Mouse (Mus musculus): Measurements from ENCODE around the gene Pbx2. TPM values are rescaled to one million over a fixed set of nuclear protein-coding genes. Genes with fewer than 3 reads are reported as not detected.

Gene Pbx2
- polyA plus RNA-seq, 1 experiment from 2014 or later, result 59.7 TPM

- POLR2A ChIA-PET, result no interaction called here
- in situ Hi-C loops (cut with MboI; ENCODE audit: low pct_unique_long_range_greater_than_20kb), result no loop called here
- ATAC-seq (no peak), DNase-seq (ENCODE audit: low read depth, low spot score) (no peak)
- no peak for TF ChIP-seq CTCF (IDR thresholded peaks at IDR 0.05)
- CTCF ChIA-PET, result no interaction called here
- peaks cover 17% of the 10 kb centered on the region for H3K27me3 ChIP-seq
Observed at GRCm38 (mm10) chr17:34560438-34560837, 30.6 kb upstream of the Pbx2 start.

GRCm38 (mm10) chr17:34561200-34561599 lies 29.9 kb upstream of the Pbx2 start:
- DNase-seq (ENCODE audit: low read depth, low spot score), result no peak
- ChIA-PET CTCF (no interaction called here), POLR2A (no interaction called here)
- in situ Hi-C loops (cut with MboI; ENCODE audit: low pct_unique_long_range_greater_than_20kb), result no loop called here
- no peak for ATAC-seq
- TF ChIP-seq CTCF (IDR thresholded peaks at IDR 0.05), result no peak
- peaks cover 23% of the 10 kb centered on the region for H3K27me3 ChIP-seq

GRCm38 (mm10) chr17:34562595-34562994 lies 28.5 kb upstream of the Pbx2 start:
- TF ChIP-seq CTCF (IDR thresholded peaks at IDR 0.05), result no peak
- CTCF ChIA-PET, result interaction anchor here (0.7 kb wide), 1 partner anchor 20 kb away, joined by 3 read pairs; no protein-coding TSS in a partner anchor
- ATAC-seq (no peak), DNase-seq (ENCODE audit: low read depth, low spot score) (no peak)
- in situ Hi-C loops (cut with MboI; ENCODE audit: low pct_unique_long_range_greater_than_20kb), result no loop called here
- POLR2A ChIA-PET, result no interaction called here
- H3K27me3 ChIP-seq, result peaks cover 28% of the 10 kb centered on the region

GRCm38 (mm10) chr17:34563354-34563753 lies 27.7 kb upstream of the Pbx2 start:
- CTCF ChIA-PET, result no interaction called here
- POLR2A ChIA-PET, result no interaction called here
- H3K27me3 ChIP-seq, result peaks cover 35% of the 10 kb centered on the region
- ATAC-seq (no peak), DNase-seq (ENCODE audit: low read depth, low spot score) (no peak)
- in situ Hi-C loops (cut with MboI; ENCODE audit: low pct_unique_long_range_greater_than_20kb), result no loop called here
- TF ChIP-seq CTCF (IDR thresholded peaks at IDR 0.05), result no peak

- peaks cover 40% of the 10 kb centered on the region for H3K27me3 ChIP-seq
- POLR2A ChIA-PET, result interaction anchor here (0.7 kb wide), 1 partner anchor 652 kb away, joined by 5 read pairs; no protein-coding TSS in a partner anchor
- ATAC-seq, result no peak
- no peak for DNase-seq (ENCODE audit: low read depth, low spot score)
- CTCF ChIA-PET, result no interaction called here
- in situ Hi-C loops (cut with MboI; ENCODE audit: low pct_unique_long_range_greater_than_20kb), result no loop called here
- no peak for TF ChIP-seq CTCF (IDR thresholded peaks at IDR 0.05)
Observed at GRCm38 (mm10) chr17:34564003-34564421, 27.1 kb upstream of the Pbx2 start, which contains the start of gene Notch4. TSS of gene Notch4 (plus strand) at chr17:34564268.

- DNase-seq (ENCODE audit: low read depth, low spot score), result no peak
- no peak for TF ChIP-seq CTCF (IDR thresholded peaks at IDR 0.05)
- ChIA-PET CTCF (interaction anchor here (1.0 kb wide), 1 partner anchor 9 kb away, joined by 4 read pairs; no protein-coding TSS in a partner anchor), POLR2A (no interaction called here)
- no peak for ATAC-seq
- H3K27me3 ChIP-seq, result peaks cover 42% of the 10 kb centered on the region
- in situ Hi-C loops (cut with MboI; ENCODE audit: low pct_unique_long_range_greater_than_20kb), result no loop called here
Observed at GRCm38 (mm10) chr17:34564796-34565195, 26.3 kb upstream of the Pbx2 start.

- in situ Hi-C loops (cut with MboI; ENCODE audit: low pct_unique_long_range_greater_than_20kb), result no loop called here
- H3K27me3 ChIP-seq, result peaks cover 42% of the 10 kb centered on the region
- DNase-seq (ENCODE audit: low read depth, low spot score) (no peak), ATAC-seq (no peak)
- POLR2A ChIA-PET, result no interaction called here
- no peak for TF ChIP-seq CTCF (IDR thresholded peaks at IDR 0.05)
- CTCF ChIA-PET, result interaction anchor here (1.1 kb wide), 1 partner anchor 13 kb away, joined by 3 read pairs; no protein-coding TSS in a partner anchor
Observed at GRCm38 (mm10) chr17:34567311-34567710, 23.8 kb upstream of the Pbx2 start.

- DNase-seq (ENCODE audit: low read depth, low spot score) (no peak), ATAC-seq (no peak)
- H3K27me3 ChIP-seq, result peaks cover 43% of the 10 kb centered on the region
- no peak for TF ChIP-seq CTCF (IDR thresholded peaks at IDR 0.05)
- ChIA-PET POLR2A (no interaction called here), CTCF (no interaction called here)
- in situ Hi-C loops (cut with MboI; ENCODE audit: low pct_unique_long_range_greater_than_20kb), result no loop called here
Observed at GRCm38 (mm10) chr17:34568421-34568820, 22.6 kb upstream of the Pbx2 start.

GRCm38 (mm10) chr17:34569919-34570318 lies 21.1 kb upstream of the Pbx2 start:
- DNase-seq (ENCODE audit: low read depth, low spot score) (no peak), ATAC-seq (no peak)
- no peak for TF ChIP-seq CTCF (IDR thresholded peaks at IDR 0.05)
- ChIA-PET POLR2A (no interaction called here), CTCF (no interaction called here)
- in situ Hi-C loops (cut with MboI; ENCODE audit: low pct_unique_long_range_greater_than_20kb), result no loop called here
- H3K27me3 ChIP-seq, result peaks cover 49% of the 10 kb centered on the region

- peaks cover 31% of the 10 kb centered on the region for H3K27me3 ChIP-seq
- ChIA-PET CTCF (interaction anchor here (1.4 kb wide), 1 partner anchor 49 kb away, joined by 5 read pairs; no protein-coding TSS in a partner anchor), POLR2A (no interaction called here)
- DNase-seq (ENCODE audit: low read depth, low spot score), result no peak
- no peak for ATAC-seq
- TF ChIP-seq CTCF (IDR thresholded peaks at IDR 0.05), result no peak
- in situ Hi-C loops (cut with MboI; ENCODE audit: low pct_unique_long_range_greater_than_20kb), result no loop called here
Observed at GRCm38 (mm10) chr17:34571875-34572274, 19.2 kb upstream of the Pbx2 start.

GRCm38 (mm10) chr17:34572361-34572760 lies 18.7 kb upstream of the Pbx2 start:
- in situ Hi-C loops (cut with MboI; ENCODE audit: low pct_unique_long_range_greater_than_20kb), result no loop called here
- H3K27me3 ChIP-seq, result peaks cover 26% of the 10 kb centered on the region
- ChIA-PET CTCF (interaction anchor here (1.4 kb wide), 1 partner anchor 48 kb away, joined by 5 read pairs; no protein-coding TSS in a partner anchor), POLR2A (no interaction called here)
- TF ChIP-seq CTCF (IDR thresholded peaks at IDR 0.05), result no peak
- DNase-seq (ENCODE audit: low read depth, low spot score) (no peak), ATAC-seq (no peak)

- ChIA-PET POLR2A (no interaction called here), CTCF (no interaction called here)
- TF ChIP-seq CTCF (IDR thresholded peaks at IDR 0.05), result no peak
- DNase-seq (ENCODE audit: low read depth, low spot score), result no peak
- ATAC-seq, result no peak
- in situ Hi-C loops (cut with MboI; ENCODE audit: low pct_unique_long_range_greater_than_20kb), result no loop called here
- peaks cover 9% of the 10 kb centered on the region for H3K27me3 ChIP-seq
Observed at GRCm38 (mm10) chr17:34576577-34576976, 14.5 kb upstream of the Pbx2 start.

Measured in Patski (cell line).